Mouse (Mus musculus) skeletal muscle tissue, postnatal 0 days (tissue): Measurements from ENCODE around the gene Rlf. TPM values are rescaled to one million over a fixed set of nuclear protein-coding genes. Genes with fewer than 3 reads are reported as not detected.

ENCODE experiments used
- polyA plus RNA-seq: library from polyadenylated mRNA; unstranded; fragments of >200 nt; fragmentation: Nextera tagmentation; extraction: Ambion mirVana; gene quantifications from 2 replicates; pipeline ENCODE4 v1.2.1, GENCODE M21; 2015

Gene Rlf
- polyA plus RNA-seq: 7.9 and 8.8 TPM in 2 replicates

DNA sequence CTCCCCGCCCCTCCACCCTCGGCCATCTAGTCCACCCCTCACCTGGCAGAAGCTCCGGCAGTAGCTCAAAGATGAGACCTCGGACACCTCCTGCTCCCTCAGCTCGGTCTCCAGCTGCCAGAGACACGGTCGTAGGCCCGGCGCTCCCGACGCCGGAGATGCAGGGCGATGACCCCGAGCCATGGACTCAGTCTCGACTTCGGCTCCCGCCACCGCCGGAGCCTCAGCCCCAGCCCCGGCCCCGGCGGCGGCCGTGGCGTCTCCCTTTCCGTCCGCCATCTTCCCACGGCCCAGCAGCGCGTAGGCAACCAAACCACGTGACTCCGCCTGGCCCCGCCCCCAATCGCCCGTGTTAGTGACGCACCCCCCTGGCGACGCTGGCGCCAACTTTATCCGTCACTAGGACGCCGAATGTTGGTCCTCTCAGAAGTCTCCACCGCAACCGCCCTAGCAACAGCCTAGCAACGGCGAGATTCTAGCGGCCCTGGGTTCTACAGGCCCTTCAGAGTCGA, at the start of gene Rlf:
Gene Rlf (minus strand): TSS at position 292 of the 512 bp plus-strand sequence.

DNA sequence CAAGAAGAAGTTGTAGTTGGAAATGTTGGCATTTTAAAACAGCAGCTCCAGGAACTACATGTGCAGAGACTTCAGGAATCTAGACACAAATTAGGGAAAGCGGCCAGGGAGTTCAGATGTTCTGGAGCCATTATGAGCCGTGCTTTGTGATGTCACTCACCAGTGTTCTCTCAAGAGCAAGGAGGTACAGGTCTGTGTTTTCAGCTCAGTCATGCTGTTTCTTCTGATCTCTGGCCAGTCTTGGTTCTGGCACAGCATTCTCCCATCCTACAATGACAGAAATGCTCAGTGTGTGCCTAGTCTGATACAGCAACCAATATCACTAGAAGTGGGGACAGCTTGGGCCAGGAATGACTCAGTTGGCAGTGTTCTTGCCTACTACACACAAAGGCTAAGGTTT, 105.8 kb downstream of the Rlf start, which contains the start of gene Tmco2:
Gene Tmco2 (minus strand): TSS at position 101 of the 400 bp plus-strand sequence.

DNA sequence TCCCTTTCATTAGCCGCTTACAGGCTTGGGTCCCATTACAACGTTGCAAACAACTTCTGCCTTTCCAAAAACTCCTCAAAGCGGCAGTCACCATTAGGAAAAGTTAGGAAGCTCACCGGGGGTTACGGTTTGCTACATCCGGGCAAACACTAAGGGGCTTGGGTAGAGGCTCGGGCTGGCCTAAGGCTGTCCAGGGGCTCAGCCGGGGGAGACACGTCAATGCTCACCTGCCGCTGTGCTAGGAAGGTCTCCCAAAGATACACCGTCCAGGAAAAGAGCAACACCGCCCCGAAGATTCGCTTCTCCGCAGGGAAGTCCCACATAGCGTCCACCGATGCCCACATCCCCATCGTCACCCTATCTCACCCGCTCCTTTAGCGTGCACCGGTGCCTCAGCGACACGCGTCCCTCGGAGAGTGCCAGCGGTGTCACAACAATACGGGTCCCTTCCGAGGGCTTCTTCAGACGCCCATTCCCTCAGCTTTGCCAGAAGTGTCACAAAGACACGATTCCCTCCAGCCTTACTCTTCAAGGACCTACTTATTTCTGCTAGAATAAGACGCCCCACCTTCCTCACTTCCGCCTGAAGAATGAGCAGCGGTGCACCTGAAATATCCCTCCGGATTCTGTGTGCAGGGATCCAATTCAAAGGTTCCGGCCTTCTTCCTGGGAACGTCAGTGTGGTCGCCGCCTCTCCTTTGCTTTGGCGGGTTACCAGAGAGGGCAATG, 117.1 kb downstream of the Rlf start, which contains the start of gene Zmpste24:
Gene Zmpste24 (minus strand): TSS at position 592 of the 729 bp plus-strand sequence.

Other genes starting within 250 kb of the Rlf start
- 6.8 and 8.8 TPM in 2 replicates for gene Smap2, start 197.8 kb downstream of the Rlf start, polyA plus RNA-seq
- gene Col9a2, start 175.7 kb downstream of the Rlf start, polyA plus RNA-seq: 1.6 and 5.5 TPM in 2 replicates
- gene Zmpste24, start 116.8 kb downstream of the Rlf start, polyA plus RNA-seq: 15.9 and 18.5 TPM in 2 replicates
- not detected in 2 replicates for gene Tmco2, start 105.9 kb downstream of the Rlf start, polyA plus RNA-seq
- gene Gm12888, start 109.8 kb upstream of the Rlf start, polyA plus RNA-seq: not detected in 2 replicates
- not detected in 2 replicates for gene Gm12886, start 208.0 kb upstream of the Rlf start, polyA plus RNA-seq